Comparison of ENCODE assay signal across 24 mouse cellular contexts in the genomic region with DNA sequence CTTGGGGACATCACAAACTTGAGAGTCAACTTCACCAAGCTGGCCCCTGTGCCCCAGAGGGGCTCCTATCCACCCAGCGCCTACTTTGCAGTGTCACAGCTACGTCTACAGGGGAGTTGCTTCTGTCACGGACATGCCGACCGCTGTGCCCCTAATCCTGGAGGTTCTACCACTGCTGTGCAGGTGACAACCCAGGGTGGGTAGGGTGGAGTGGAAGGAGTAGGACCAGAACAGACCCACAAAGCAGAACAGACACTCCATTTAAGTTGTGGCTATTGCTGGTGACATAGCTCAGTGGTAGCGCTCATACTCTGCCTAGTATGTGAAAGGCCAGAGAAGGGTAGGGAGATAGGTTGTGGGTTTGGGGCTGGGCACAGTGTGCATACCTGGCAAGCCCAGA. TPM values are rescaled to one million over a fixed set of nuclear protein-coding genes. Genes with fewer than 3 reads are reported as not detected.
DNase-seq lines count a peak whose midpoint lies in the region; ATAC-seq and TF ChIP-seq lines count a peak whose summit lies in the region.
"Had no signal": no experiment of that assay in that cellular context is flagged by ENCODE, and none has a peak within 500 bp of the region (broad histone marks: within the 10 kb centered on the region; RNA-seq: fewer than 3 reads in every experiment).

No protein-coding gene starts in this region.

- ATAC-seq in kidney, postnatal 0 days (replicated peaks; ENCODE audit: low FRiP score, low read depth) = no peak
- ATAC-seq in liver, postnatal 0 days = peak; percentile 36
- ATAC-seq in liver, embryonic 11.5 days (replicated peaks; ENCODE audit: low FRiP score) = no peak
- ATAC-seq: activated CD4-positive, CD25-positive, alpha-beta regulatory T cell, adult 4 months; forebrain, embryonic 13.5 days; forebrain, embryonic 16.5 days had no signal

- H3K4me3 ChIP-seq in gastrocnemius, adult 2 months = no peak overlapping the region
- no peak overlapping the region for H3K4me3 ChIP-seq in kidney, postnatal 0 days (replicated peaks; ENCODE audit: low read depth, low read length)
- H3K4me3 ChIP-seq in liver, postnatal 0 days (ENCODE audit: low read depth, low read length) = no peak overlapping the region
- no peak overlapping the region for H3K4me3 ChIP-seq in liver, embryonic 11.5 days (ENCODE audit: low read depth, low read length)
- no peak overlapping the region for H3K4me3 ChIP-seq in brown adipose tissue, adult 24 weeks (ENCODE audit: insufficient read depth, low read depth, low read length)
- H3K4me3 ChIP-seq: forebrain, embryonic 10.5 days; forebrain, embryonic 13.5 days; heart, adult 2 months; heart, embryonic 10.5 days; heart, embryonic 13.5 days; hindbrain, embryonic 12.5 days; hindbrain, embryonic 15.5 days had no signal

- H3K27me3 ChIP-seq in kidney, postnatal 0 days (ENCODE audit: insufficient read depth, low read length) = no peaks in the 10 kb centered on the region
- no peaks in the 10 kb centered on the region for H3K27me3 ChIP-seq in liver, postnatal 0 days (ENCODE audit: insufficient read depth, low read length)
- H3K27me3 ChIP-seq in liver, embryonic 11.5 days (replicated peaks; ENCODE audit: control insufficient read depth, insufficient read depth, low read length) = no peaks in the 10 kb centered on the region
- H3K27me3 ChIP-seq: forebrain, embryonic 13.5 days; heart, embryonic 13.5 days; hindbrain, embryonic 12.5 days; hindbrain, embryonic 15.5 days had no signal

- peak; percentile 6 for DNase-seq in gastrocnemius, adult 2 months
- DNase-seq in gastrocnemius, adult 8-10 months (ENCODE audit: low spot score in 2 of 2) = no peak
- DNase-seq in kidney, postnatal 0 days (ENCODE audit: low spot score) = no peak
- DNase-seq in kidney, adult 9 months = no peak
- DNase-seq in liver, postnatal 0 days = no peak
- DNase-seq in liver, embryonic 11.5 days (ENCODE audit: low spot score) = no peak
- DNase-seq: adrenal gland, adult 8-10 months; adrenal gland, postnatal 25 days; cerebellum, adult 18-20 months; cerebellum, adult 9-10 months; cerebellum, postnatal 14 days; gastrocnemius, postnatal 25 days; heart, adult 2 months had no signal

- TF ChIP-seq CTCF in gastrocnemius, adult 2 months (IDR thresholded peaks at IDR 0.05) = no peak
- TF ChIP-seq CTCF in kidney, postnatal 0 days (IDR thresholded peaks at IDR 0.05; ENCODE audit: low read depth) = no peak
- TF ChIP-seq CTCF in liver, postnatal 0 days (IDR thresholded peaks at IDR 0.05; ENCODE audit: low read depth) = no peak

- H3K9ac ChIP-seq in kidney, postnatal 0 days (ENCODE audit: low read depth, low read length) = no peak overlapping the region
- 0 out of 2 replicates have a peak overlapping the region, but pooled peaks have one; percentile 21 for H3K9ac ChIP-seq in liver, postnatal 0 days (replicated peaks)
- H3K9ac ChIP-seq in liver, embryonic 11.5 days (ENCODE audit: low read depth, low read length) = no peak overlapping the region
- H3K9ac ChIP-seq: forebrain, embryonic 13.5 days; heart, embryonic 13.5 days; hindbrain, embryonic 12.5 days; hindbrain, embryonic 15.5 days had no signal

- intact Hi-C loops in gastrocnemius, adult 2 months (cut with DNase I) = no loop called here

- 94% methylated on average over 6 of the region's 6 CpGs for WGBS in kidney, postnatal 0 days
- WGBS in liver, postnatal 0 days (ENCODE audit: insufficient replicate concordance) = 88% methylated on average over 6 of the region's 6 CpGs
- 84% methylated on average over 6 of the region's 6 CpGs for WGBS in liver, embryonic 11.5 days

- H3K9me3 ChIP-seq in kidney, postnatal 0 days (replicated peaks; ENCODE audit: low read length) = no peaks in the 10 kb centered on the region
- no peaks in the 10 kb centered on the region for H3K9me3 ChIP-seq in liver, postnatal 0 days (ENCODE audit: low read length)
- H3K9me3 ChIP-seq in liver, embryonic 11.5 days (ENCODE audit: control insufficient read depth, low read length) = no peaks in the 10 kb centered on the region
- H3K9me3 ChIP-seq: forebrain, embryonic 10.5 days; forebrain, embryonic 13.5 days; heart, embryonic 10.5 days; heart, embryonic 13.5 days; hindbrain, embryonic 12.5 days; hindbrain, embryonic 15.5 days had no signal

- no peak for TF ChIP-seq EP300 in liver, postnatal 0 days (IDR thresholded peaks at IDR 0.05; ENCODE audit: low read depth)

- no peak overlapping the region for H3K4me2 ChIP-seq in kidney, postnatal 0 days (ENCODE audit: low read length)
- H3K4me2 ChIP-seq in liver, postnatal 0 days (ENCODE audit: low read depth, low read length) = no peak overlapping the region
- no peak overlapping the region for H3K4me2 ChIP-seq in liver, embryonic 11.5 days
- H3K4me2 ChIP-seq: forebrain, embryonic 13.5 days; heart, embryonic 13.5 days; hindbrain, embryonic 12.5 days; hindbrain, embryonic 15.5 days had no signal

- H3K36me3 ChIP-seq in kidney, postnatal 0 days (ENCODE audit: insufficient read depth, low read length) = no peaks in the 10 kb centered on the region
- H3K36me3 ChIP-seq in liver, postnatal 0 days (replicated peaks; ENCODE audit: insufficient read depth, low read length) = no peaks in the 10 kb centered on the region
- no peaks in the 10 kb centered on the region for H3K36me3 ChIP-seq in liver, embryonic 11.5 days (ENCODE audit: control insufficient read depth, insufficient read depth, low read length)
- H3K36me3 ChIP-seq: forebrain, embryonic 10.5 days; heart, embryonic 10.5 days; heart, embryonic 13.5 days; hindbrain, embryonic 12.5 days; hindbrain, embryonic 15.5 days had no signal

- H3K4me1 ChIP-seq in kidney, postnatal 0 days (replicated peaks; ENCODE audit: insufficient read depth, low read length) = no peaks in the 10 kb centered on the region
- H3K4me1 ChIP-seq in liver, postnatal 0 days (ENCODE audit: insufficient read depth) = peaks cover 8% of the 10 kb centered on the region; the same call in 1 of the 2 replicates
- H3K4me1 ChIP-seq in liver, embryonic 11.5 days (replicated peaks; ENCODE audit: control insufficient read depth, insufficient read depth, low read length) = peaks cover 2% of the 10 kb centered on the region; the same call in 1 of the 2 replicates
- H3K4me1 ChIP-seq in brown adipose tissue, adult 24 weeks (ENCODE audit: control insufficient read depth, insufficient read depth, insufficient read length, low read length) = peaks cover 10% of the 10 kb centered on the region

- no peak overlapping the region for H3K27ac ChIP-seq in gastrocnemius, adult 2 months
- peak overlapping the region; percentile 73 for H3K27ac ChIP-seq in kidney, postnatal 0 days
- peak overlapping the region; percentile 97 for H3K27ac ChIP-seq in liver, postnatal 0 days (ENCODE audit: low read depth)
- H3K27ac ChIP-seq in liver, embryonic 11.5 days (ENCODE audit: low read depth, low read length) = no peak overlapping the region
- H3K27ac ChIP-seq in brown adipose tissue, adult 24 weeks (replicated peaks; ENCODE audit: low read depth, low read length) = peak overlapping the region; percentile 90
- H3K27ac ChIP-seq: forebrain, embryonic 10.5 days; forebrain, embryonic 13.5 days; heart, adult 2 months; heart, embryonic 10.5 days; heart, embryonic 13.5 days; hindbrain, embryonic 12.5 days; hindbrain, embryonic 15.5 days had no signal

RNA-seq across cellular contexts. Expression of a gene that starts 44.2 kb away (rescaled TPM):
- total RNA-seq in gastrocnemius, adult 2 months (2021) = under 1 TPM in 1 of 2 experiments, not detected in 1; 0.22 TPM
- under 1 TPM in 2 of 4 experiments, not detected in 2; 0.19 to 0.27 TPM for total RNA-seq in gastrocnemius, adult 8-10 months (2022)
- 6.8 and 8.5 TPM in 2 replicates for polyA plus RNA-seq in kidney, postnatal 0 days (2015; fragmentation: Nextera tagmentation; extraction: Ambion mirVana)
- polyA plus RNA-seq in liver, postnatal 0 days (2015; fragmentation: Nextera tagmentation; extraction: Ambion mirVana) = 0.15 and 0.24 TPM in 2 replicates
- polyA plus RNA-seq in liver, embryonic 11.5 days (2014; fragmentation: Nextera tagmentation; extraction: Ambion mirVana) = 3.3 TPM in 2 replicates
- not detected in 2 replicates for polyA plus RNA-seq in brown adipose tissue, adult 24 weeks (2012; ENCODE audit: insufficient read depth, insufficient read length, missing spikeins)
- total RNA-seq: ES-E14; hematopoietic stem cell, adult 5-6 weeks had no signal
- polyA plus RNA-seq: activated CD4-positive, CD25-positive, alpha-beta regulatory T cell, adult 4 months had no signal

RNA-seq across cellular contexts. Expression of a gene that starts 52.9 kb away (rescaled TPM):
- 10 to 100 TPM; 18.7 to 29.3 TPM for total RNA-seq in gastrocnemius, adult 2 months (2021)
- total RNA-seq in gastrocnemius, adult 8-10 months (2022) = 10 to 100 TPM; 14.5 to 30.2 (median 27.6) TPM
- 47.6 and 48.9 TPM in 2 replicates for polyA plus RNA-seq in kidney, postnatal 0 days (2015; fragmentation: Nextera tagmentation; extraction: Ambion mirVana)
- 269 and 386 TPM in 2 replicates for polyA plus RNA-seq in liver, postnatal 0 days (2015; fragmentation: Nextera tagmentation; extraction: Ambion mirVana)
- polyA plus RNA-seq in liver, embryonic 11.5 days (2014; fragmentation: Nextera tagmentation; extraction: Ambion mirVana) = 33.2 and 33.3 TPM in 2 replicates
- polyA plus RNA-seq in brown adipose tissue, adult 24 weeks (2012; ENCODE audit: insufficient read depth, insufficient read length, missing spikeins) = 473 and 1,174 TPM in 2 replicates

Comparison
In these comparisons a context has a peak if more than half of its experiments do, and no peak if none do; other contexts are left out.
1. H3K27ac ChIP-seq: peak in kidney, postnatal 0 days (single experiment), liver, postnatal 0 days (single experiment) and brown adipose tissue, adult 24 weeks (single experiment); none in gastrocnemius, adult 2 months (single experiment) and liver, embryonic 11.5 days (single experiment).